Mouse (Mus musculus) lung, postnatal 0 days (tissue): ENCODE data around the gene Dnajc9. TPM values are rescaled to one million over a fixed set of nuclear protein-coding genes. Genes with fewer than 3 reads are reported as not detected.

Experiments used
- ATAC-seq: fragments of 200-750 bp; cut with Nextera tagmentation; 2 replicates; pipeline ENCODE4 v1.8.0; 2017; ENCODE audit warnings: moderate library complexity
- DNase-seq: peaks from one replicate; pipeline ENCODE4 v3.0.0-alpha.2; 2016; ENCODE audit warnings: low spot score
- H3K27ac ChIP-seq: fragments of 300-500 bp; sonication (generic); 2 replicates; pipeline ENCODE4 v1.5.1; 2014; ENCODE audit warnings: antibody characterized with exemption, mild to moderate bottlenecking, low read length, mixed read lengths
- H3K27me3 ChIP-seq: fragments of 300-500 bp; sonication (generic); replicated peaks from 2 replicates; pipeline ENCODE4 v1.6.1; 2014; ENCODE audit warnings: low read length, mixed read lengths; ENCODE audit not compliant: insufficient read depth
- H3K36me3 ChIP-seq: fragments of 300-500 bp; sonication (generic); 2 replicates; pipeline ENCODE4 v1.6.1; 2014; ENCODE audit warnings: low read length, mixed read lengths; ENCODE audit not compliant: insufficient read depth
- H3K4me1 ChIP-seq: fragments of 300-500 bp; sonication (generic); 2 replicates; pipeline ENCODE4 v1.6.1; 2014; ENCODE audit warnings: antibody characterized with exemption, low read depth, low read length, mixed read lengths; ENCODE audit not compliant: insufficient read depth
- H3K4me2 ChIP-seq: fragments of 300-500 bp; sonication (generic); replicated peaks from 2 replicates; pipeline ENCODE4 v1.6.1; 2014; ENCODE audit warnings: low read depth, mild to moderate bottlenecking, low read length, moderate library complexity, mixed read lengths
- H3K4me3 ChIP-seq: fragments of 300-500 bp; sonication (generic); 2 replicates; pipeline ENCODE4 v1.5.1; 2014; ENCODE audit warnings: low read depth, low read length
- H3K9ac ChIP-seq: fragments of 300-500 bp; sonication (generic); replicated peaks from 2 replicates; pipeline ENCODE4 v1.6.1; 2014; ENCODE audit warnings: low read depth, mild to moderate bottlenecking
- H3K9me3 ChIP-seq: fragments of 300-500 bp; sonication (generic); 2 replicates; pipeline ENCODE4 v1.6.1; 2016; ENCODE audit warnings: low read length, mixed read lengths
- CTCF ChIP-seq: IDR thresholded peaks from 2 replicates; pipeline ENCODE4 v1.5.1; 2016; ENCODE audit warnings: antibody characterized with exemption, mild to moderate bottlenecking
- EP300 ChIP-seq: IDR thresholded peaks from 2 replicates; pipeline ENCODE4 v1.6.1; 2016; ENCODE audit warnings: antibody characterized with exemption, mild to moderate bottlenecking, control low read depth
- WGBS: fragments of 180-500 bp; shearing (Covaris S2); extraction: QIAGEN DNeasy Blood & Tissue Kit; methylation state at CpG from one replicate; pipeline ENCODE4 v1.1.7; 2014; 5-methylcytosine and 5-hydroxymethylcytosine counted together
- polyA plus RNA-seq: library from polyadenylated mRNA; unstranded; fragments of >200 nt; fragmentation: Nextera tagmentation; extraction: Ambion mirVana; gene quantifications from 2 replicates; pipeline ENCODE4 v1.2.1, GENCODE M21; 2015

The Dnajc9 gene
- polyA plus RNA-seq: 34.7 and 37.9 TPM in 2 replicates

DNA sequence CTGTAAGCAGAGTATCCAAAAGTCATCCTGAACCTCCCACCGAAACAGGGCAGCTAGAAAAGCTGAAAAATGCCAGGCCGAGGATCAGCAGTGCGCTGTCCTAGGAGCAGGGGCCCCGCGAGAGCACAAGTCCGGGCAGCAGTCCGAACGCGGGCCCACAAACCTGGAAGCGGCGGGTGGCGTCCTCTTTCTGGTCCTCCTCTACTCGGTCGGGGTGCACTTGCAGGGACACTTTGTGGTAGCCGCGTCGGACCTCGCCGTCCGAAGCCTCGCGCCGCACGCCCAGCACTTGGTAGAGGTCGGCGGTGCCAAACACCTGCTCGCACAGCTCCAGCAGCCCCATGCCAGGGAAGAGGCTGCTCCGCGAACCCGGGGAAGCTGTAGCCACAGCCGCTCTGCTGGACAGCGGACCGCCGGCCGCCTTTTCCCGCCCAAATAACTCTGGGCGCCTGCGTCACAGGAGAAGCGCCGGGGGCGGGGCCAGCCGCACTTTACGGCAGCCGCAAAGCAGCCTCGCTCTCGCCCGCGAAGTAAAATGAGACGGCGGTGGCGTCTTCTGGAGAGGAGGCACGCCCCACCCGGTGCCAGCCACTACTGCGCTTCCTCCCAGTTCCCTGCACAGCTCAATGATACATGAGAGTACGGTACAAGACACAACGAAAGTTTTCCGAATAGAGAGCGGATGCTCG is at the start of gene Dnajc9:
TSS of gene Dnajc9 (minus strand) at position 470 of the 689 bp plus-strand sequence.
- Histone ChIP-seq H3K27me3 (no peaks in the 10 kb centered on the region), H3K27ac (peak within 1 kb of the TSS; percentile 64), H3K36me3 (no peaks in the 10 kb centered on the region), H3K4me3 (peak within 1 kb of the TSS; percentile 64), H3K4me2 (peak within 1 kb of the TSS; percentile 85), H3K9ac (peak within 1 kb of the TSS; percentile 37; the same call in 1 of the 2 replicates), H3K9me3 (no peaks in the 10 kb centered on the region), H3K4me1 (peaks cover 10% of the 10 kb centered on the region; the same call in 1 of the 2 replicates)
- DNase-seq (peak; percentile 97), ATAC-seq (peak; percentile 63)
- 0 out of 2 replicates have a peak, but pooled peaks have one; percentile 28 for TF ChIP-seq EP300
- TF ChIP-seq CTCF: no peak
- 1% methylated on average over 54 of the region's 59 CpGs for WGBS

DNA sequence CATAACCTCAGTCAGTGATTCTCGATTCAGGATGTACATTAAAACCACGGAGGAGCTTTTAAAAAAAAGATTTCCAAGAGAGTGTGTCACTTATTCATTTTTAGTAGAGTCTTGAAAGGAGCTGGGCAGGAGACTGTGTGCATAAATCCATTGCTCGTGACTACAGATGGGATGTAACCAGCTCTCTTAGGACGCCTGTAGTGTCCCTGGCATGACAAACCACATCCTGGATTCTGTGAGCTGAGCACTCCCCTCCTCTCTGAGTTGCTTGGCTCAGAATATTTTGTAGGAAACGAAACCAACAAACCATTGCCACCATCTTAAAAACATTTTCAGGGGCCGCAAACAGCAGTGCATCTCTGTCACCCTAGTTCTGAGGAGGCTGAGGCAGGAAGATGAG is 48.3 kb upstream of the Dnajc9 start:
- H3K4me1 ChIP-seq: no peaks in the 10 kb centered on the region
- no peaks in the 10 kb centered on the region for H3K27me3 ChIP-seq
- no peaks in the 10 kb centered on the region for H3K36me3 ChIP-seq
- no peaks in the 10 kb centered on the region for H3K9me3 ChIP-seq
- no peak overlapping the region for H3K4me2 ChIP-seq
- no peak overlapping the region for H3K27ac ChIP-seq
- WGBS: 58% methylated on average over 6 of the region's 6 CpGs
- no peak overlapping the region for H3K9ac ChIP-seq
- TF ChIP-seq EP300 (no peak), CTCF (no peak)
- DNase-seq: no peak
- H3K4me3 ChIP-seq: no peak overlapping the region
- ATAC-seq: no peak

DNA sequence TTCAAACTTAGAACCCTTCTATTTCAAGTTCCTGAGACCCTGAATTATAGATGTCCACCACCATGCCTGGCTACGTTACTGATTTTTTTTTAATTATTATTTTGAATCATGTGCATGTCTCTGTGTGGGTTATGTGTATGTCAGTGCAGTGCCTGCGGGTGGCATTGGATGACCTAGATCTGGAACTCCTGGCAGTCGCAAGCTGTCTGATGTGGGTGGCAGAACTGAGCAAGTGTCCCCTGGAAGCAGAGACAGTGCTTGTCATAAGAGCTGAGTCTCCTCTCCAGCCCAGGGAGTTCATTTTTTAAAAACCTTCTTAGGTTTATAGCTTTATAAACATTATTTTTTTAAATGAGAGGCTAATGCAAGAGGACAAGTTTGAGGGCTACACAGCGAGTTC is 43.7 kb upstream of the Dnajc9 start:
- Histone ChIP-seq H3K4me3 (no peak overlapping the region), H3K4me1 (no peaks in the 10 kb centered on the region), H3K9me3 (no peaks in the 10 kb centered on the region), H3K27me3 (no peaks in the 10 kb centered on the region), H3K9ac (no peak overlapping the region), H3K4me2 (no peak overlapping the region), H3K36me3 (no peaks in the 10 kb centered on the region), H3K27ac (no peak overlapping the region)
- no peak for TF ChIP-seq CTCF
- DNase-seq (no peak), ATAC-seq (no peak)
- 70% methylated on average over 4 of the region's 4 CpGs for WGBS

DNA sequence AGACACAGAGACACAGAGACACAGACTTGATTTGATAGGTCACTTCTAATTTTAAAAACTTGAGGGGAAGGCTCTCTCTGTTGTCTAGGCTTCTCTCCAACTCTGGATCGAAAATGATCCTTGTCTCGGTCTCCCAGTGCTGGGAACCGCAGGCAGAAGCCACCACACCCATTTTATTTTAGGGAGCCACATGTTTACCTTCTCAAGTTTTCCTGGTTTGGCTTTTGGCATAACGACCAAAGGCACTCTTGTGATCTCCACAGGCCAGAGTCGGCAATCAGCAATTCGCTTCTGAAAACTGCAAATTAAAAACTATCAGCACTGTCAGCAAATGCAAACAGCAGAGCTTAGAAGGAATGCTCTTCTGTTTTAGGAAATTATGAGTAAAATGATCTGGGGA is 43.0 kb upstream of the Dnajc9 start:
- no peak for ATAC-seq
- Histone ChIP-seq H3K9me3 (no peaks in the 10 kb centered on the region), H3K4me3 (no peak overlapping the region), H3K36me3 (no peaks in the 10 kb centered on the region), H3K9ac (no peak overlapping the region), H3K27ac (no peak overlapping the region), H3K4me2 (no peak overlapping the region), H3K27me3 (no peaks in the 10 kb centered on the region), H3K4me1 (no peaks in the 10 kb centered on the region)
- TF ChIP-seq EP300: no peak
- TF ChIP-seq CTCF: no peak
- WGBS: 55% methylated on average over 6 of the region's 6 CpGs
- DNase-seq: no peak

DNA sequence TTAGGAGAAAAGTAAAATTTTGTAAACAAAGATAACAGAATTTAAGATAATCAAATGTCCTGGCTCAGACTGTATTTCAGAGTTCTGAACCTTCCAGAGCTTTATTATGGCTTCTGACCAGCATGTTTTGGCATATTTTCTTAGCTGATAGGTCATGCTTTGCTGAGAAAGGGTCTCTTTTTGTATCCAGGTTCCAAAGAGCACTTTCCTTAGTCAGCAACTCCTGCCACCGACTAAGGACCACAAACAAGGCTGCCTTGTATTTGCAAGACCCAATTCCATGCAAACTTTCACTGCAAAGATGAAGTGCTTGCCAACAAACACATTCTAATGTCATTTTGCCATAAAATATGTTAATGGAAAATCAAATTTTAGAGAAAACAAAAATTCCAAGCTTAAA is 41.1 kb upstream of the Dnajc9 start:
- Histone ChIP-seq H3K36me3 (no peaks in the 10 kb centered on the region), H3K27me3 (no peaks in the 10 kb centered on the region), H3K4me2 (no peak overlapping the region), H3K9ac (no peak overlapping the region), H3K4me3 (no peak overlapping the region), H3K9me3 (no peaks in the 10 kb centered on the region), H3K4me1 (no peaks in the 10 kb centered on the region), H3K27ac (no peak overlapping the region)
- ATAC-seq: no peak
- TF ChIP-seq EP300 (no peak), CTCF (no peak)
- DNase-seq: no peak
- 39% methylated on average over 1 of the region's 1 CpGs for WGBS

DNA sequence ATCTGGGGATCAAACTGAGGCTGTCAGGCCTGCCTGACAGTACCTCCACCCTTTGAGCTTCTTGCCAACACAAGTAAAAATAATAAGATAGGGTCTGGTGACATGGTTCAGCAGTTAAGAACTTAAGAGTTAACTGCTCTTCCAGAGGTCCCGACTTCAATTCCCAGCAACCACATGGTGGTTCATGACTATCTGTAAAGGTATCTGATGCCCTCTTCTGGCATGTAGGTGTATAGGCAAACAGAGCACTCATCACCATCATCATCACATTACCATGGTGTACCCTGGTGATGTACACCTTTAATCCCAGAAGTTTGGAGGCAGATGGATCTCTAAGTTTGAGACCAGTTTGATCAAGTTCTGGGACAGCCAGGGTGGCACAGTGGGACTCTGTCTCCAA is 39.9 kb upstream of the Dnajc9 start:
- H3K4me2 ChIP-seq: no peak overlapping the region
- TF ChIP-seq EP300 (no peak), CTCF (0 out of 2 replicates have a peak, but pooled peaks have one; percentile 8)
- 23% methylated on average over 1 of the region's 1 CpGs for WGBS
- no peak overlapping the region for H3K4me3 ChIP-seq
- no peak overlapping the region for H3K27ac ChIP-seq
- H3K36me3 ChIP-seq: no peaks in the 10 kb centered on the region
- no peak overlapping the region for H3K9ac ChIP-seq
- ATAC-seq (no peak), DNase-seq (no peak)
- H3K27me3 ChIP-seq: no peaks in the 10 kb centered on the region
- H3K9me3 ChIP-seq: no peaks in the 10 kb centered on the region
- H3K4me1 ChIP-seq: no peaks in the 10 kb centered on the region
